Mouse (Mus musculus) Patski (cell line): ENCODE results near the gene Sh2d2a. TPM values are rescaled to one million over a fixed set of nuclear protein-coding genes. Genes with fewer than 3 reads are reported as not detected.
"Not testable (repeated sequence)": the region's sequence is repeated elsewhere in the genome, so short reads cannot be mapped to it uniquely, and the experiment has no call there.

Source experiments
- ATAC-seq: fragments of 100-300 bp; one replicate; pipeline ENCODE4 v1.8.0; 2021
- CTCF ChIA-PET: fragments of 350-600 bp; sonication (Branson Sonifier 250); formaldehyde crosslinking; loops from one replicate; lab custom pipeline; 2022; ENCODE audit warnings: inconsistent platforms; lab: Charles Lee
- POLR2A ChIA-PET: fragments of 350-600 bp; sonication (Branson Sonifier 250); formaldehyde crosslinking; loops from one replicate; lab custom pipeline; 2022; ENCODE audit warnings: antibody characterized with exemption, inconsistent platforms; lab: Charles Lee
- DNase-seq: peaks from one replicate; pipeline ENCODE4 v3.0.0-alpha.2; 2011; ENCODE audit warnings: low read depth, low spot score
- H3K27me3 ChIP-seq: fragments of 371-371 bp; one replicate; pipeline ENCODE4 v1.5.1; 2021
- CTCF ChIP-seq: fragments of 100-300 bp; IDR thresholded peaks from one replicate; pipeline ENCODE4 v1.5.1; 2021
- in situ Hi-C: fragments of 300-500 bp; cut with MboI; formaldehyde crosslinking; loops from 3 replicates; pipeline ENCODE4 v1.11.1; 2018; ENCODE audit warnings: low pct_unique_long_range_greater_than_20kb, mixed read lengths
- polyA plus RNA-seq: library from polyadenylated mRNA; unstranded; gene quantifications from one replicate; pipeline ENCODE4 v1.2.3, GENCODE M21; 2021

The Sh2d2a gene
- polyA plus RNA-seq, 1 experiment from 2014 or later: not detected

DNA sequence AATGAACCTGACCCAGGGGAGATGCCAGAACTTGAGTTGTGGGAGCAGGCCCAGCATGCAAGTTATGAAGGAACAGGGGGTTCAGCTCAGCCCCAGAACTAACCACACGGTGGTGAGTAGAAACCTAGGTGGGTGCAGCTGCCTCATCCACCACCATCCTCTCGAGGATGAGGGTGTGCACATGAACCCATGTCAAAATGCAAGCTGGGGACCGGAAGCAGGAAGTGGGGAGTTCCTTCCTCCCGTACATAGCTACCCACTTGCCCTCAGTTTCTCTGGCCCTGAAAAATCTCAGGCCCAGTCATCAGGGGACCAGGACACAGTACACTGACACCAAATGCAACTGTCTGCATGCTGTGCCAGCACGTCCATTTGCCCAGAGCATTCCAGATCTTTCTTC lies 1.1 kb downstream of the Sh2d2a start:
- in situ Hi-C loops: no loop called here
- ATAC-seq: no peak
- ChIA-PET CTCF (interaction anchor here (1.2 to 2.8 kb wide), 5 partner anchors 9 to 65 kb away, joined by 3 to 11 read pairs (median 3); partner anchors contain the start of gene Ntrk1), POLR2A (no interaction called here)
- TF ChIP-seq CTCF: no peak
- no peak for DNase-seq
- peaks cover 32% of the 10 kb centered on the region for H3K27me3 ChIP-seq

GRCm38 (mm10) chr3:87849117-87849516 lies 2.6 kb downstream of the Sh2d2a start:
- POLR2A ChIA-PET: no interaction called here
- ATAC-seq (no peak), DNase-seq (no peak)
- in situ Hi-C loops: no loop called here
- CTCF ChIA-PET: interaction anchor here (1.0 to 2.8 kb wide), 4 partner anchors 10 to 17 kb away, joined by 3 to 11 read pairs (median 7); no protein-coding TSS in a partner anchor
- TF ChIP-seq CTCF: no peak
- H3K27me3 ChIP-seq: peaks cover 23% of the 10 kb centered on the region

GRCm38 (mm10) chr3:87854795-87855568 lies 8.4 kb downstream of the Sh2d2a start:
- ATAC-seq: no peak
- CTCF ChIA-PET: interaction anchor here (0.7 to 7.6 kb wide), 6 partner anchors 12 to 86 kb away, joined by 3 to 40 read pairs (median 4); no protein-coding TSS in a partner anchor

DNA sequence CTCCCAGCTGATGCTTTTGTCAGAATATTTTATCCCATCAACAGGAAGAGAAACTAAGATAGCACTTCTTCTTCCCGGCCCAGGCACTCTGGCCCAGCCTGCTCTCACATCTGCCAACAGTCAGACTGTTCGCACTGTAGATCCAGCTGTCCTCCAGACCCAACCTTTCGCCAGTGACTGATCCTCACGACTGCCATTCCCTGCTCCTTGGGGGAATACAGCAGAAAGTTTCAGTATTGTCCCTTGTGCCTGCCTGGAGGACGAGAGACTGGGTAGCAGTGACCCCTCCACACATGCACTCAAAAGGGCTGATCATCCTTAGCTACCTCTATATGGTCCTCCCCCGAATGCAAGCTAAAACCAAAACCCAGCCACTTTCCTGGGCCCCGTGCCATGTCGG lies 9.4 kb downstream of the Sh2d2a start:
- ATAC-seq: no peak
- ChIA-PET POLR2A (interaction anchor here (0.8 kb wide), 1 partner anchor 21 kb away, joined by 3 read pairs; no protein-coding TSS in a partner anchor), CTCF (interaction anchor here (0.8 to 7.6 kb wide), 4 partner anchors 11 to 107 kb away, joined by 3 to 40 read pairs (median 4); no protein-coding TSS in a partner anchor)
- no peak for DNase-seq
- TF ChIP-seq CTCF: no peak
- in situ Hi-C loops: no loop called here
- no peaks in the 10 kb centered on the region for H3K27me3 ChIP-seq

More at GRCm38 (mm10) chr3:87854795-87855568, 8.4 kb downstream of the Sh2d2a start:
- in situ Hi-C loops: no loop called here
- no peaks in the 10 kb centered on the region for H3K27me3 ChIP-seq
- POLR2A ChIA-PET: interaction anchor here (0.8 kb wide), 1 partner anchor 21 kb away, joined by 3 read pairs; no protein-coding TSS in a partner anchor
- DNase-seq: no peak
- TF ChIP-seq CTCF: no peak

GRCm38 (mm10) chr3:87857666-87858065 lies 11.1 kb downstream of the Sh2d2a start:
- no peak for DNase-seq
- no peak for ATAC-seq
- ChIA-PET CTCF (interaction anchor here (0.8 to 7.6 kb wide), 2 partner anchors 18 to 41 kb away, joined by 3 to 40 read pairs; no protein-coding TSS in a partner anchor), POLR2A (no interaction called here)
- TF ChIP-seq CTCF: no peak
- H3K27me3 ChIP-seq: no peaks in the 10 kb centered on the region
- in situ Hi-C loops: no loop called here

GRCm38 (mm10) chr3:87859813-87860212 lies 13.3 kb downstream of the Sh2d2a start:
- ChIA-PET CTCF (interaction anchor here (0.7 to 7.6 kb wide), 15 partner anchors 8 to 104 kb away, joined by 3 to 40 read pairs (median 5); partner anchors contain the start of genes Ntrk1 and Prcc), POLR2A (interaction anchor here (0.5 to 1.0 kb wide), 2 partner anchors 11 to 408 kb away, joined by 3 read pairs; no protein-coding TSS in a partner anchor)
- no peak for TF ChIP-seq CTCF
- in situ Hi-C loops: no loop called here
- peak; percentile 58 for DNase-seq
- ATAC-seq: peak; percentile 68
- H3K27me3 ChIP-seq: no peaks in the 10 kb centered on the region

DNA sequence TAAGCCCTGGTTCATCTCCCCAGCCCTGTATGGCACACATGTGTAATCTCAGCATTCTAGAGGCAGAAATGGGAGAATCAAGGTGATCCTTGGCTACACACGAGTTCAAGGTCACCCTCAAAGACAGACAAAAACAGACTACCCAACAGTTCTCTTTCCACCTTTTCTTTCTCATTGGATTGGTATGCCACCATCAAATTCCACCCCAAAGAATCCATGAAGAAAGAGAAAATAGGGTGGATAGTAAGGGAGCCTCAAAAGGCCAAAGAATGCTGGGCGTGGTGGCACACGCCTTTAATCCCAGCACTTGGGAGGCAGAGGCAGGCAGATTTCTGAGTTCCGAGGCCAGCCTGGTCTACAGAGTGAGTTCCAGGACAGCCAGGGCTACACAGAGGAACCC lies 17.6 kb downstream of the Sh2d2a start:
- POLR2A ChIA-PET, ATAC-seq: not testable (repeated sequence)

DNA sequence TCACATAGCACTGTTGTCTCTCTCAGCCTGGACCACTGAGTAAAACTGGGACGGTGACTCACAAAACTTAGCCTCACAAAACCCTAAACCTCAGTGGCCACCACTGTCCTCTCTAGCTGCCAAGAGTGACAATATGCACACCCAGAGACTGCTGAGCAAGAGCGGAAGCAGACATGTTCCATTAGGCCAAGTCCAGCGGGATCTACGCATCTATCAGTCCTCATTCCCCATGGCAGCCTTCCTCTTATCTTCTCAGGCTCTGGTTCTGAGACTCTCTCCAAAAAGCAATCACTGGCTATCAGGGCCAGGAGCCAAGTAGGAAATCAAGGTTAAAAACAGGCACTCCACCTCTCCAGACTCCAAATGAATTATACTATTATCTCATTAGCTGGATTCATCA lies 31.2 kb downstream of the Sh2d2a start:
- H3K27me3 ChIP-seq: no peaks in the 10 kb centered on the region
- ATAC-seq (no peak), DNase-seq (no peak)
- in situ Hi-C loops: no loop called here
- POLR2A ChIA-PET: no interaction called here
- CTCF ChIA-PET: interaction anchor here (0.6 to 3.0 kb wide), 4 partner anchors 9 to 40 kb away, joined by 3 to 7 read pairs (median 5); no protein-coding TSS in a partner anchor
- no peak for TF ChIP-seq CTCF

More for the DNA sequence above, 17.6 kb downstream of the Sh2d2a start:
- in situ Hi-C loops, H3K27me3 ChIP-seq, DNase-seq: not testable (repeated sequence)
- CTCF ChIA-PET: interaction anchor here (1.5 kb wide), 1 partner anchor 12 kb away, joined by 3 read pairs; no protein-coding TSS in a partner anchor

DNA sequence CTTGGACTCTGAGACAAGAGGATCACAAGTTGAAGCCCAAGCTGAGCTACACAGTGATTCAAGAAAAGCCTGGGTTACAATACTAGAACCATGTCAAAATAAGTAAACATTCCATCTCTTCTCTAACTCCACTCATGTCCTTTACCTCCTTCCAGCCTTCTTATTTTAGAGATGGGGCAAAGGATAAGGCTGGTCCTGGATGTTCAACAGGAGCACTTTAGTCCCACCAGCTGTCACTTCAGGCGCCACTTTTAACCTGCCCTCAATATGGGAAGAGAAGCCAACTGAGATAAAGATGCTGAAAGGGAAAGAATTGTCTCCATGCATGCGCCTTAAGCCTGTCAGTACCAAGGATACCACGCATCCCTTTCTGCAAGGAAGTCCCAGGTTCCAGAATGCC lies 37.7 kb downstream of the Sh2d2a start:
- in situ Hi-C loops: no loop called here
- ATAC-seq (no peak), DNase-seq (no peak)
- ChIA-PET CTCF (interaction anchor here (1.3 to 2.5 kb wide), 5 partner anchors 9 to 46 kb away, joined by 3 to 17 read pairs (median 6); no protein-coding TSS in a partner anchor), POLR2A (interaction anchor here (1.8 to 2.2 kb wide), 2 partner anchors 22 to 25 kb away, joined by 5 to 18 read pairs; partner anchors contain the start of gene Hdgf)
- no peak for TF ChIP-seq CTCF
- no peaks in the 10 kb centered on the region for H3K27me3 ChIP-seq

DNA sequence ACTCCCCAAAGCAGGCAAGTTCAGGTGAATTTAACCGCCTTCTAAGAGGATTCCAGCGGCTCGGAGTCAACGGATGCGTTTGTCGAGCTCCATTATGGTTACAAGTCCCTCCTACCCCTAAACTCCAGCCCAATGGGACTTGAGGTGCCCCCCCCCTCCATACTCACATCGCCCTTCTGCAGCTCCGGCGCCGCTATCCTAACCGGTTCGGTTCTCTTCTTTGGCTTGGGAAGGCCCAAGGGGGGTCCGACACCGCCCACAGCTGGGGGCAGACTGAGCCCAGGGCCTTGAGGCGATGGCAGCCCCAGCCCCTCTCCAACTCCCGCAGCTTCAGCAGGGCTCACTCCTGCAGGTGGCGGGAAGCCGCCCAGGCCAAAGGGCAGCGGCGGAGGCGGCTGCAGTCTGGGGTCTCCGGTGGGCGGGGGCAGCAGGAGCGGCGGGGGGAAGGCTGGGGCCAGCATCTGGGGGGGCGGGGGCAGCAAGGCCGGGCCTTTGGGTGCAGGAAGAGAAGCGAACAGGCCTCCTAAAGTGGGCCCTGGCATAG lies 38.2 kb downstream of the Sh2d2a start:
- no peaks in the 10 kb centered on the region for H3K27me3 ChIP-seq
- peak; percentile 8 for ATAC-seq
- TF ChIP-seq CTCF: no peak
- in situ Hi-C loops: loop anchor here (5.0 kb wide), 1 partner anchor 43 kb away; no protein-coding TSS in a partner anchor
- no peak for DNase-seq
- POLR2A ChIA-PET: interaction anchor here (1.2 to 2.2 kb wide), 4 partner anchors 21 to 76 kb away, joined by 3 to 18 read pairs (median 4); partner anchors contain the start of gene Hdgf
- CTCF ChIA-PET: interaction anchor here (1.3 to 2.5 kb wide), 7 partner anchors 9 to 102 kb away, joined by 3 to 17 read pairs (median 5); no protein-coding TSS in a partner anchor
